Mouse (Mus musculus): ENCODE data around the gene Nemp1. TPM values are rescaled to one million over a fixed set of nuclear protein-coding genes. Genes with fewer than 3 reads are reported as not detected.

Nemp1 gene
- polyA plus RNA-seq, 1 experiment, result 5.6 TPM

GRCm38 (mm10) chr10:127659551-127659950 lies 7.2 kb upstream of the Nemp1 start:
- Histone ChIP-seq H3K4me3 (no peak overlapping the region), H3K79me2 (ENCODE audit: control insufficient read depth, insufficient read depth) (peaks cover 16% of the 10 kb centered on the region), H3K4me2 (ENCODE audit: low read depth) (no peak overlapping the region), H3ac (ENCODE audit: control insufficient read depth, insufficient read length) (no peak overlapping the region), H3K36me3 (ENCODE audit: control insufficient read depth, insufficient read depth) (peaks cover 20% of the 10 kb centered on the region), H3K27me3 (ENCODE audit: control insufficient read depth, insufficient read depth, insufficient read length) (no peaks in the 10 kb centered on the region)
- TF ChIP-seq MYOD1 (IDR thresholded peaks at IDR 0.05; ENCODE audit: control insufficient read depth in 1 of 3, insufficient read length in 2 of 3, low read depth in 2 of 3) (peak in 1 of 3 experiments; percentile 10), MYOG (IDR thresholded peaks at IDR 0.05; ENCODE audit: control insufficient read depth in 1 of 3, insufficient read depth in 1 of 3, insufficient read length in 2 of 3, low read depth in 2 of 3) (no peak), E2F4 (IDR thresholded peaks at IDR 0.05; ENCODE audit: insufficient read depth) (no peak), POLR2A (IDR thresholded peaks at IDR 0.05; ENCODE audit: insufficient read length, low read depth) (no peak), POLR2AphosphoS2 (IDR thresholded peaks at IDR 0.05; ENCODE audit: insufficient read length, low read depth) (peak; percentile 89)

GRCm38 (mm10) chr10:127661291-127661914 lies 5.3 kb upstream of the Nemp1 start:
- H3K36me3 ChIP-seq (ENCODE audit: control insufficient read depth, insufficient read depth), result peaks cover 20% of the 10 kb centered on the region
- H3ac ChIP-seq (ENCODE audit: control insufficient read depth, insufficient read length), result no peak overlapping the region
- peak overlapping the region; percentile 98 for H3K4me3 ChIP-seq
- no peaks in the 10 kb centered on the region for H3K27me3 ChIP-seq (ENCODE audit: control insufficient read depth, insufficient read depth, insufficient read length)
- TF ChIP-seq SRF (IDR thresholded peaks at IDR 0.05; ENCODE audit: control insufficient read depth, insufficient read length, low read depth), result no peak
- no peak for TF ChIP-seq TCF3 (IDR thresholded peaks at IDR 0.05; ENCODE audit: insufficient read length, low read depth)
- no peak for TF ChIP-seq POLR2AphosphoS2 (IDR thresholded peaks at IDR 0.05; ENCODE audit: insufficient read length, low read depth)
- TF ChIP-seq CEBPB (IDR thresholded peaks at IDR 0.05; ENCODE audit: insufficient read depth, poor library complexity, severe bottlenecking), result no peak
- no peak for TF ChIP-seq USF1 (IDR thresholded peaks at IDR 0.05; ENCODE audit: low read depth)
- TF ChIP-seq MYOD1 (IDR thresholded peaks at IDR 0.05; ENCODE audit: control insufficient read depth in 1 of 3, insufficient read length in 2 of 3, low read depth in 2 of 3), result no peak
- TF ChIP-seq TCF12 (IDR thresholded peaks at IDR 0.05; ENCODE audit: insufficient read depth, poor library complexity, severe bottlenecking), result no peak
- TF ChIP-seq REST (IDR thresholded peaks at IDR 0.05; ENCODE audit: insufficient read depth, insufficient read length), result no peak
- no peak for TF ChIP-seq POLR2A (IDR thresholded peaks at IDR 0.05; ENCODE audit: insufficient read length, low read depth)
- TF ChIP-seq MAX (IDR thresholded peaks at IDR 0.05; ENCODE audit: low read depth), result no peak
- no peak for TF ChIP-seq MYOG (IDR thresholded peaks at IDR 0.05; ENCODE audit: control insufficient read depth in 1 of 3, insufficient read depth in 1 of 3, insufficient read length in 2 of 3, low read depth in 2 of 3)
- TF ChIP-seq E2F4 (IDR thresholded peaks at IDR 0.05; ENCODE audit: insufficient read depth), result no peak
- peak overlapping the region; percentile 46 for H3K4me2 ChIP-seq (ENCODE audit: low read depth)
- H3K79me2 ChIP-seq (ENCODE audit: control insufficient read depth, insufficient read depth), result peaks cover 33% of the 10 kb centered on the region

GRCm38 (mm10) chr10:127661915-127662663 lies 4.6 kb upstream of the Nemp1 start:
- TF ChIP-seq REST (IDR thresholded peaks at IDR 0.05; ENCODE audit: insufficient read depth, insufficient read length) (no peak), POLR2A (IDR thresholded peaks at IDR 0.05; ENCODE audit: insufficient read length, low read depth) (peak; percentile 15)
- Histone ChIP-seq H3K4me2 (ENCODE audit: low read depth) (peak overlapping the region; percentile 97), H3ac (ENCODE audit: control insufficient read depth, insufficient read length) (peak overlapping the region; percentile 8), H3K36me3 (ENCODE audit: control insufficient read depth, insufficient read depth) (peaks cover 20% of the 10 kb centered on the region), H3K27me3 (ENCODE audit: control insufficient read depth, insufficient read depth, insufficient read length) (no peaks in the 10 kb centered on the region), H3K79me2 (ENCODE audit: control insufficient read depth, insufficient read depth) (peaks cover 33% of the 10 kb centered on the region), H3K4me3 (peak overlapping the region; percentile 98)

- Histone ChIP-seq H3K36me3 (ENCODE audit: control insufficient read depth, insufficient read depth) (peaks cover 20% of the 10 kb centered on the region), H3K79me2 (ENCODE audit: control insufficient read depth, insufficient read depth) (peaks cover 33% of the 10 kb centered on the region), H3K27me3 (ENCODE audit: control insufficient read depth, insufficient read depth, insufficient read length) (no peaks in the 10 kb centered on the region), H3K4me2 (ENCODE audit: low read depth) (peak overlapping the region; percentile 97), H3ac (ENCODE audit: control insufficient read depth, insufficient read length) (peak overlapping the region; percentile 8), H3K4me3 (peak overlapping the region; percentile 98)
- no peak for TF ChIP-seq MAX (IDR thresholded peaks at IDR 0.05; ENCODE audit: low read depth)
- TF ChIP-seq POLR2A (IDR thresholded peaks at IDR 0.05; ENCODE audit: insufficient read length, low read depth), result peak; percentile 11
- no peak for TF ChIP-seq E2F4 (IDR thresholded peaks at IDR 0.05; ENCODE audit: insufficient read depth)
- TF ChIP-seq TCF3 (IDR thresholded peaks at IDR 0.05; ENCODE audit: insufficient read length, low read depth), result no peak
- no peak for TF ChIP-seq POLR2AphosphoS2 (IDR thresholded peaks at IDR 0.05; ENCODE audit: insufficient read length, low read depth)
- no peak for TF ChIP-seq TCF12 (IDR thresholded peaks at IDR 0.05; ENCODE audit: insufficient read depth, poor library complexity, severe bottlenecking)
- TF ChIP-seq MYOG (IDR thresholded peaks at IDR 0.05; ENCODE audit: control insufficient read depth in 1 of 3, insufficient read depth in 1 of 3, insufficient read length in 2 of 3, low read depth in 2 of 3), result peak in 1 of 3 experiments; percentile 50
- TF ChIP-seq MYOD1 (IDR thresholded peaks at IDR 0.05; ENCODE audit: control insufficient read depth in 1 of 3, insufficient read length in 2 of 3, low read depth in 2 of 3), result no peak
- no peak for TF ChIP-seq CEBPB (IDR thresholded peaks at IDR 0.05; ENCODE audit: insufficient read depth, poor library complexity, severe bottlenecking)
- no peak for TF ChIP-seq USF1 (IDR thresholded peaks at IDR 0.05; ENCODE audit: low read depth)
- no peak for TF ChIP-seq REST (IDR thresholded peaks at IDR 0.05; ENCODE audit: insufficient read depth, insufficient read length)
- TF ChIP-seq SRF (IDR thresholded peaks at IDR 0.05; ENCODE audit: control insufficient read depth, insufficient read length, low read depth), result no peak
These were observed 3.9 kb upstream of the Nemp1 start for GRCm38 (mm10) chr10:127662666-127663253.
